Mouse (Mus musculus): ENCODE measurements at regions not wholly inside any gene's neighbourhood (a gene's known extent, or its start where the extent isn't known, plus 50 kb on each side); places are given as distances from the start of the nearest gene placed in this dataset.
"Not testable (repeated sequence)": the region's sequence is repeated elsewhere in the genome, so short reads cannot be mapped to it uniquely, and the experiment has no call there.

GRCm38 (mm10) chr2:64458171-64458570 is 360.3 kb upstream of the Fign start:
- no peak for ATAC-seq
- H3K4me1 ChIP-seq (replicated peaks; ENCODE audit: control insufficient read depth, insufficient read depth, low read length): no peaks in the 10 kb centered on the region
- H3K27me3 ChIP-seq (replicated peaks; ENCODE audit: control insufficient read depth, insufficient read depth, low read length): no peaks in the 10 kb centered on the region
- H3K9me3 ChIP-seq (ENCODE audit: control insufficient read depth): no peaks in the 10 kb centered on the region
- no peak overlapping the region for H3K4me3 ChIP-seq (ENCODE audit: low read depth, low read length)
- H3K27ac ChIP-seq (ENCODE audit: low read depth, low read length): no peak overlapping the region
- H3K4me2 ChIP-seq (replicated peaks; ENCODE audit: low read depth): no peak overlapping the region
- H3K9ac ChIP-seq (ENCODE audit: low read depth, low read length): no peak overlapping the region
- no peaks in the 10 kb centered on the region for H3K36me3 ChIP-seq (ENCODE audit: control insufficient read depth, insufficient read depth)
- WGBS: 59% methylated on average over 5 of the region's 5 CpGs
- peak; percentile 64 for TF ChIP-seq CTCF (IDR thresholded peaks at IDR 0.05; ENCODE audit: low read depth)

GRCm38 (mm10) chr2:64452690-64453089 is 354.9 kb upstream of the Fign start:
- ATAC-seq: no peak
- no peak overlapping the region for H3K4me3 ChIP-seq (ENCODE audit: low read depth, low read length)
- no peaks in the 10 kb centered on the region for H3K36me3 ChIP-seq (ENCODE audit: control insufficient read depth, insufficient read depth)
- H3K27me3 ChIP-seq (replicated peaks; ENCODE audit: control insufficient read depth, insufficient read depth, low read length): no peaks in the 10 kb centered on the region
- WGBS: 79% methylated on average over 6 of the region's 6 CpGs
- no peaks in the 10 kb centered on the region for H3K4me1 ChIP-seq (replicated peaks; ENCODE audit: control insufficient read depth, insufficient read depth, low read length)
- H3K4me2 ChIP-seq (replicated peaks; ENCODE audit: low read depth): no peak overlapping the region
- no peak overlapping the region for H3K27ac ChIP-seq (ENCODE audit: low read depth, low read length)
- no peaks in the 10 kb centered on the region for H3K9me3 ChIP-seq (ENCODE audit: control insufficient read depth)
- TF ChIP-seq CTCF (IDR thresholded peaks at IDR 0.05; ENCODE audit: low read depth): no peak
- no peak overlapping the region for H3K9ac ChIP-seq (ENCODE audit: low read depth, low read length)

GRCm38 (mm10) chr2:64451614-64452317 is 353.9 kb upstream of the Fign start:
- ATAC-seq: no peak
- H3K4me3 ChIP-seq (ENCODE audit: low read depth, low read length): no peak overlapping the region
- H3K4me1 ChIP-seq (replicated peaks; ENCODE audit: control insufficient read depth, insufficient read depth, low read length): no peaks in the 10 kb centered on the region
- TF ChIP-seq CTCF (IDR thresholded peaks at IDR 0.05; ENCODE audit: low read depth): no peak
- H3K9me3 ChIP-seq (ENCODE audit: control insufficient read depth): no peaks in the 10 kb centered on the region
- no peaks in the 10 kb centered on the region for H3K27me3 ChIP-seq (replicated peaks; ENCODE audit: control insufficient read depth, insufficient read depth, low read length)
- H3K4me2 ChIP-seq (replicated peaks; ENCODE audit: low read depth): no peak overlapping the region
- H3K9ac ChIP-seq (ENCODE audit: low read depth, low read length): no peak overlapping the region
- H3K36me3 ChIP-seq (ENCODE audit: control insufficient read depth, insufficient read depth): no peaks in the 10 kb centered on the region
- no peak overlapping the region for H3K27ac ChIP-seq (ENCODE audit: low read depth, low read length)
- 84% methylated on average over 12 of the region's 12 CpGs for WGBS

- no peak overlapping the region for H3K4me2 ChIP-seq (replicated peaks; ENCODE audit: low read depth)
- H3K27me3 ChIP-seq (replicated peaks; ENCODE audit: control insufficient read depth, insufficient read depth, low read length): no peaks in the 10 kb centered on the region
- no peak overlapping the region for H3K9ac ChIP-seq (ENCODE audit: low read depth, low read length)
- no peak overlapping the region for H3K4me3 ChIP-seq (ENCODE audit: low read depth, low read length)
- H3K27ac ChIP-seq (ENCODE audit: low read depth, low read length): no peak overlapping the region
- 84% methylated on average over 3 of the region's 3 CpGs for WGBS
- ATAC-seq: no peak
- TF ChIP-seq CTCF (IDR thresholded peaks at IDR 0.05; ENCODE audit: low read depth): no peak
- H3K4me1 ChIP-seq (replicated peaks; ENCODE audit: control insufficient read depth, insufficient read depth, low read length): no peaks in the 10 kb centered on the region
- no peaks in the 10 kb centered on the region for H3K9me3 ChIP-seq (ENCODE audit: control insufficient read depth)
- H3K36me3 ChIP-seq (ENCODE audit: control insufficient read depth, insufficient read depth): no peaks in the 10 kb centered on the region
Observed at GRCm38 (mm10) chr2:64443171-64443570, 345.3 kb upstream of the Fign start.

- no peak overlapping the region for H3K9ac ChIP-seq (ENCODE audit: low read depth, low read length)
- no peak for ATAC-seq
- H3K4me3 ChIP-seq (ENCODE audit: low read depth, low read length): no peak overlapping the region
- H3K27ac ChIP-seq (ENCODE audit: low read depth, low read length): no peak overlapping the region
- H3K4me1 ChIP-seq (replicated peaks; ENCODE audit: control insufficient read depth, insufficient read depth, low read length): no peaks in the 10 kb centered on the region
- TF ChIP-seq CTCF (IDR thresholded peaks at IDR 0.05; ENCODE audit: low read depth): no peak
- no peak overlapping the region for H3K4me2 ChIP-seq (replicated peaks; ENCODE audit: low read depth)
- WGBS: 77% methylated on average over 2 of the region's 2 CpGs
- no peaks in the 10 kb centered on the region for H3K36me3 ChIP-seq (ENCODE audit: control insufficient read depth, insufficient read depth)
- no peaks in the 10 kb centered on the region for H3K27me3 ChIP-seq (replicated peaks; ENCODE audit: control insufficient read depth, insufficient read depth, low read length)
- no peaks in the 10 kb centered on the region for H3K9me3 ChIP-seq (ENCODE audit: control insufficient read depth)
Observed at GRCm38 (mm10) chr2:64440961-64441360, 343.1 kb upstream of the Fign start.

- not testable (repeated sequence) for H3K9ac ChIP-seq (ENCODE audit: low read depth, low read length); H3K9me3 ChIP-seq (ENCODE audit: control insufficient read depth); ATAC-seq
Observed at GRCm38 (mm10) chr2:64417129-64417528, 319.3 kb upstream of the Fign start.

GRCm38 (mm10) chr2:64413846-64414245 is 316.0 kb upstream of the Fign start:
- Histone ChIP-seq H3K4me3 (ENCODE audit: low read depth, low read length) (no peak overlapping the region), H3K9ac (ENCODE audit: low read depth, low read length) (no peak overlapping the region), H3K27ac (ENCODE audit: low read depth, low read length) (no peak overlapping the region), H3K36me3 (ENCODE audit: control insufficient read depth, insufficient read depth) (no peaks in the 10 kb centered on the region), H3K27me3 (replicated peaks; ENCODE audit: control insufficient read depth, insufficient read depth, low read length) (no peaks in the 10 kb centered on the region), H3K9me3 (ENCODE audit: control insufficient read depth) (no peaks in the 10 kb centered on the region), H3K4me2 (replicated peaks; ENCODE audit: low read depth) (no peak overlapping the region), H3K4me1 (replicated peaks; ENCODE audit: control insufficient read depth, insufficient read depth, low read length) (no peaks in the 10 kb centered on the region)
- 46% methylated on average over 1 of the region's 1 CpGs for WGBS
- no peak for ATAC-seq
- no peak for TF ChIP-seq CTCF (IDR thresholded peaks at IDR 0.05; ENCODE audit: low read depth)

More at GRCm38 (mm10) chr2:64417129-64417528, 319.3 kb upstream of the Fign start:
- not testable (repeated sequence) for H3K4me2 ChIP-seq (replicated peaks; ENCODE audit: low read depth); H3K36me3 ChIP-seq (ENCODE audit: control insufficient read depth, insufficient read depth); H3K27ac ChIP-seq (ENCODE audit: low read depth, low read length); H3K4me3 ChIP-seq (ENCODE audit: low read depth, low read length); H3K27me3 ChIP-seq (replicated peaks; ENCODE audit: control insufficient read depth, insufficient read depth, low read length); H3K4me1 ChIP-seq (replicated peaks; ENCODE audit: control insufficient read depth, insufficient read depth, low read length)

Measured in intestine, postnatal 0 days (tissue).